Mouse (Mus musculus): ENCODE measurements around the gene Birc6. TPM values are rescaled to one million over a fixed set of nuclear protein-coding genes. Genes with fewer than 3 reads are reported as not detected.

The Birc6 gene
- polyA plus RNA-seq, 1 experiment from 2014 or later = 46.6 TPM

GRCm38 (mm10) chr17:74706593-74706992 lies 178.5 kb downstream of the Birc6 start:
- H3K4me3 ChIP-seq (ENCODE audit: inconsistent target) = no peak overlapping the region
- no peaks in the 10 kb centered on the region for H3K79me2 ChIP-seq (ENCODE audit: inconsistent target)
- H3K36me3 ChIP-seq (ENCODE audit: inconsistent target) = peaks cover 13% of the 10 kb centered on the region
- H3K27ac ChIP-seq = no peak overlapping the region

- WGBS (ENCODE audit: missing documents) = 93% methylated on average over 7 of the region's 7 CpGs
- Histone ChIP-seq H3K36me3 (ENCODE audit: inconsistent target) (peaks cover 5% of the 10 kb centered on the region; the same call in 1 of the 2 replicates), H3K27ac (no peak overlapping the region), H3K79me2 (ENCODE audit: inconsistent target) (no peaks in the 10 kb centered on the region), H3K4me3 (ENCODE audit: inconsistent target) (no peak overlapping the region)
Observed at GRCm38 (mm10) chr17:74707637-74708152, 179.6 kb downstream of the Birc6 start.

- Histone ChIP-seq H3K4me3 (ENCODE audit: inconsistent target) (no peak overlapping the region), H3K36me3 (ENCODE audit: inconsistent target) (no peaks in the 10 kb centered on the region), H3K27ac (peak overlapping the region; percentile 62), H3K79me2 (ENCODE audit: inconsistent target) (no peaks in the 10 kb centered on the region)
- 32% methylated on average over 4 of the region's 4 CpGs for WGBS (ENCODE audit: missing documents)
Observed at GRCm38 (mm10) chr17:74710731-74711130, 182.6 kb downstream of the Birc6 start.

- H3K4me3 ChIP-seq (ENCODE audit: inconsistent target) = no peak overlapping the region
- 94% methylated on average over 8 of the region's 8 CpGs for WGBS (ENCODE audit: missing documents)
- H3K27ac ChIP-seq = peak overlapping the region; percentile 62
- H3K36me3 ChIP-seq (ENCODE audit: inconsistent target) = no peaks in the 10 kb centered on the region
- H3K79me2 ChIP-seq (ENCODE audit: inconsistent target) = no peaks in the 10 kb centered on the region
Observed at GRCm38 (mm10) chr17:74711627-74712026, 183.5 kb downstream of the Birc6 start.

GRCm38 (mm10) chr17:74715128-74715527 lies 187.0 kb downstream of the Birc6 start:
- Histone ChIP-seq H3K79me2 (ENCODE audit: inconsistent target) (0 out of 2 replicates have a peak, but pooled peaks cover 8% of the 10 kb centered on the region), H3K4me3 (ENCODE audit: inconsistent target) (no peak overlapping the region), H3K27ac (no peak overlapping the region), H3K36me3 (ENCODE audit: inconsistent target) (no peaks in the 10 kb centered on the region)
- 53% methylated on average over 3 of the region's 3 CpGs for WGBS (ENCODE audit: missing documents)

GRCm38 (mm10) chr17:74715724-74716123 lies 187.6 kb downstream of the Birc6 start:
- no peak overlapping the region for H3K4me3 ChIP-seq (ENCODE audit: inconsistent target)
- 75% methylated on average over 1 of the region's 1 CpGs for WGBS (ENCODE audit: missing documents)
- no peak overlapping the region for H3K27ac ChIP-seq
- H3K36me3 ChIP-seq (ENCODE audit: inconsistent target) = no peaks in the 10 kb centered on the region
- 0 out of 2 replicates have a peak, but pooled peaks cover 8% of the 10 kb centered on the region for H3K79me2 ChIP-seq (ENCODE audit: inconsistent target)

GRCm38 (mm10) chr17:74716643-74717042 lies 188.5 kb downstream of the Birc6 start:
- H3K36me3 ChIP-seq (ENCODE audit: inconsistent target) = 0 out of 2 replicates have a peak, but pooled peaks cover 2% of the 10 kb centered on the region
- peak overlapping the region; percentile 61 for H3K27ac ChIP-seq
- H3K4me3 ChIP-seq (ENCODE audit: inconsistent target) = peak overlapping the region; percentile 99
- WGBS (ENCODE audit: missing documents) = 37% methylated on average over 3 of the region's 3 CpGs
- H3K79me2 ChIP-seq (ENCODE audit: inconsistent target) = 0 out of 2 replicates have a peak, but pooled peaks cover 8% of the 10 kb centered on the region

GRCm38 (mm10) chr17:74717091-74717617 lies 189.1 kb downstream of the Birc6 start:
- WGBS (ENCODE audit: missing documents) = 9% methylated on average over 14 of the region's 14 CpGs
- H3K27ac ChIP-seq = peak overlapping the region; percentile 61
- H3K4me3 ChIP-seq (ENCODE audit: inconsistent target) = peak overlapping the region; percentile 99
- H3K79me2 ChIP-seq (ENCODE audit: inconsistent target) = 0 out of 2 replicates have a peak, but pooled peaks cover 8% of the 10 kb centered on the region
- H3K36me3 ChIP-seq (ENCODE audit: inconsistent target) = 0 out of 2 replicates have a peak, but pooled peaks cover 7% of the 10 kb centered on the region

- peak within 1 kb of the TSS; percentile 61 for H3K27ac ChIP-seq
- peak within 1 kb of the TSS; percentile 99 for H3K4me3 ChIP-seq (ENCODE audit: inconsistent target)
- H3K79me2 ChIP-seq (ENCODE audit: inconsistent target) = 0 out of 2 replicates have a peak, but pooled peaks cover 8% of the 10 kb centered on the region
- WGBS (ENCODE audit: missing documents) = under 1% methylated on average over 31 of the region's 31 CpGs
- 0 out of 2 replicates have a peak, but pooled peaks cover 9% of the 10 kb centered on the region for H3K36me3 ChIP-seq (ENCODE audit: inconsistent target)
Observed at GRCm38 (mm10) chr17:74717618-74718151, 189.6 kb downstream of the Birc6 start, which contains the start of gene Ttc27. Ttc27 (plus strand) TSS chr17:74717732.

- Histone ChIP-seq H3K79me2 (ENCODE audit: inconsistent target) (no peaks in the 10 kb centered on the region), H3K27ac (no peak overlapping the region), H3K36me3 (ENCODE audit: inconsistent target) (no peaks in the 10 kb centered on the region), H3K4me3 (ENCODE audit: inconsistent target) (no peak overlapping the region)
Observed at GRCm38 (mm10) chr17:74732872-74733271, 204.8 kb downstream of the Birc6 start.

- Histone ChIP-seq H3K36me3 (ENCODE audit: inconsistent target) (no peaks in the 10 kb centered on the region), H3K27ac (no peak overlapping the region), H3K79me2 (ENCODE audit: inconsistent target) (no peaks in the 10 kb centered on the region), H3K4me3 (ENCODE audit: inconsistent target) (no peak overlapping the region)
- whole genome bisulfite sequencing (ENCODE audit: missing documents) = 78% methylated on average over 11 of the region's 11 CpGs
Observed at GRCm38 (mm10) chr17:74735392-74735791, 207.3 kb downstream of the Birc6 start.

GRCm38 (mm10) chr17:74749659-74750058 lies 221.6 kb downstream of the Birc6 start:
- Histone ChIP-seq H3K36me3 (ENCODE audit: inconsistent target) (no peaks in the 10 kb centered on the region), H3K79me2 (ENCODE audit: inconsistent target) (no peaks in the 10 kb centered on the region), H3K4me3 (ENCODE audit: inconsistent target) (no peak overlapping the region), H3K27ac (no peak overlapping the region)
- WGBS (ENCODE audit: missing documents) = 100% methylated on average over 1 of the region's 1 CpGs

GRCm38 (mm10) chr17:74751026-74751425 lies 222.9 kb downstream of the Birc6 start:
- no peaks in the 10 kb centered on the region for H3K36me3 ChIP-seq (ENCODE audit: inconsistent target)
- no peak overlapping the region for H3K4me3 ChIP-seq (ENCODE audit: inconsistent target)
- no peak overlapping the region for H3K27ac ChIP-seq
- H3K79me2 ChIP-seq (ENCODE audit: inconsistent target) = no peaks in the 10 kb centered on the region
- WGBS (ENCODE audit: missing documents) = 83% methylated on average over 4 of the region's 4 CpGs
